Mouse (Mus musculus) 416B (cell line): ENCODE measurements around the gene 4922502D21Rik.
"Not testable (repeated sequence)": the region's sequence is repeated elsewhere in the genome, so short reads cannot be mapped to it uniquely, and the experiment has no call there.

Experiments
- DNase-seq: peaks from one replicate; pipeline ENCODE4 v3.0.0; 2011; ENCODE audit warnings: low read depth

The 4922502D21Rik gene

DNA sequence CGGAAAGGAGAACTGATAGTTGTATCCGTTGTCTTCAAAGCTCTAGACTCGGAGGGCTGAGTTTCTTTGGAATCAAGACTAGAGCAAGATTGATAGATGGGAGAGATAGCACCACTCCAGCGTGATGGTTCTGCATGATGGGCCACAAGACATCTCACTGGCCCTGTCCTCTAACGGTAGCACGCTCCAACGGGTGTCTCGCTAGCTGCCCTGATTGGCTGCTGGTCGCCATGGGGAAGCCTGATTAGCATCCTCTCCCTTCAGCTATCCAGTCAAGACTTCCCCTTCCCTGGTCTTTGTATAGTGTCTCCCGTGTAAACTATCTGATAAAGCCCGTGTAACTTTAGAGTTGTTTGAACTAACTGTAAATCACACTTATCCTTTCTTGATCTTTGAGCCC is at the start of gene 4922502D21Rik:
Gene 4922502D21Rik (minus strand): TSS at position 187 of the 400 bp plus-strand sequence.
- no peak for DNase-seq

DNA sequence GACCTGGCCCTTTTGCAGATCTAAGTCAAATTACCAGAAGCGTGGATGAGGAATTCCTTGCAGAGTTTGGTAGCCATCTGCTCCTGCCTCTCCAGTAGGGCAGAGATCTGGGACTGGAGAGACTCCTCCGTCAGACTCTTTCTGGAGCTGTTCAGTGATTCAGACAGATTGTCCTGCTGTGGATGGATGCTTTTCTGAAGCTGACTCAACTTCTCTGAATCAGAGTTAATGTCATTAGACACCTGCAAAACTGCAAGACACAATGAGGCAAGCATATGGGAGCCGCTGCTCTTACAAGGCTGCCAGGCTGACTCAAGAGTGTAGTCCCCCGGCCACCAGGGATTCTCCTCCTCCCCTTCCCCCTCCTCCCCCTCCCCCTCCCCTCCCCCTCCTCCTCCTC is 48.9 kb upstream of the 4922502D21Rik start:
- DNase-seq: no peak

DNA sequence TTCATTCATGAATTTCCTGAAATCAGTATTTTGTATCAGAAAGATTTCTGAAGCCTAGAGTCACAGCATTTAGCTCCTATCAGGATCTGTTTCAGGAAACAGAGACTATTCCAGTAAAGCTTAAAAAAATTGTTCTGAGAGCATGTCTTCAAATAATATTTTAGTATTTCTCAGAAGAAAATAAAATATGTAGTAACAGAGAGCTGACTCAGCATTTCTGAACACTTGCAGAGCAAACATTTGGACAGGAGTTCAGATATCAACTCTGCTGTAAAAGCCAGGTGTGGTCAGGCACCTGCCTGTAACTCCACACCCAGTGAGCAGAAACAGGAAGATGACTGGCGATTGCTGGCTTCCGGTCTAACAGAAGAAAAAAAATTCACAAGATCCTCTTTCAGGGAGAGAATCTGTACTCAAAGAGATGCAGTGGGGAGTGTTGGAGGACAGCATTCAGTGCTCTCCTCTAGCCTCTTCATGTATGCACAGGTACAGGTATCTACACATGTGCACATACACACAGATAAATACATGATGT is 43.4 kb upstream of the 4922502D21Rik start:
- peak; percentile 57 for DNase-seq

DNA sequence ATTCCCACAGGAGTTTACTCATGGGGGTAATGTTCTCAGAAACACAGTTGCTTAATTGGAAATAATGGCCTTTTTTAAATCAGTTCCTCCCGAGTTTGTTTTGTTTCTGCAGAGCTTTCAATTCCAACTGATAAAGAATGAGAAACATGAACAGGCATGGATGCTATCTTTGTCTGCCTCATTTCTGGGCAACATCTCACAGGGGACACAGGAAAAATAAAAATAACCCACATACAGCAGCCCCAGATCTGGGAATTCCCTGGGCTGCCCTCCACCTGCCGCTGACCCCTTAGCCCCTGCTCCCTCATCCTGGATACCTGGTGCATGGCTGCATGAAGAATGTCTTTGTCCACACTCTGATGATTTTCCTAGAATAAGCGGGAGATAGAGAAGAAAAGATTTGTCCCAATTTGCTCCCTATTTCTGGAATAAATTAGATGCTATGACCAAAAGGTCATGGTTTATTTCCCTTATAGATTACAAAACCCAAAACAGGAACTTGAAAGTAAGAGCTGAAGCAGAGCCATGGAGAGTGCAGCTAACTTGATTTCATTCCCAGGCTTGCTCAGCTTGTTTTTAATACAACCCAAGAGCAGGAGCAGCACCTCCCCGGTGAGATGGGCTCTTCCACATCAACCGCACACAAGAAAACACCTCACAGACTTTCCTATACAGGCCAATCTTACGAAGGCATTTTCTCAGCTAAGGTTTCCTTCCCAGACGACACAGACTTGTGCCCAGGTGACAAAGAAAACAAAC is 38.0 kb upstream of the 4922502D21Rik start:
- no peak for DNase-seq

DNA sequence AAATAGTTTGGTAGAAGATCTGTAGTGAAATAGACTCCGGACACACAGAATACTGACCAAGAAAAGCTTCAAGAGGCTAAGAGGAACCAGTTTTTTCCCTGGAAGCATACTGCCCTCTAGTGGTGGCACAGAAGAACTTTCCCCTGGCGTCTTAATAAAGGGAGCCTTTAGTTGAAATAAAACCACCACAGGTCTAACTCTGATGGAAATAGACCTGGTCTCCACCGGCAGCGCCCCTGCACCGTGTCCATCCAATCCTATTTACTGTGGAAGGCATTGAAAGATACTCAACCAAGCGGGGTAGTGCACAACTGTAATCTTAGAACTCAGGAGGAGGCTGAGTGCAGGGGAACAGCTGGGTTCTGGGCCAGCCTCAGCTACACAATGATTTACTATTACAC is 34.4 kb upstream of the 4922502D21Rik start:
- DNase-seq: peak; percentile 89

DNA sequence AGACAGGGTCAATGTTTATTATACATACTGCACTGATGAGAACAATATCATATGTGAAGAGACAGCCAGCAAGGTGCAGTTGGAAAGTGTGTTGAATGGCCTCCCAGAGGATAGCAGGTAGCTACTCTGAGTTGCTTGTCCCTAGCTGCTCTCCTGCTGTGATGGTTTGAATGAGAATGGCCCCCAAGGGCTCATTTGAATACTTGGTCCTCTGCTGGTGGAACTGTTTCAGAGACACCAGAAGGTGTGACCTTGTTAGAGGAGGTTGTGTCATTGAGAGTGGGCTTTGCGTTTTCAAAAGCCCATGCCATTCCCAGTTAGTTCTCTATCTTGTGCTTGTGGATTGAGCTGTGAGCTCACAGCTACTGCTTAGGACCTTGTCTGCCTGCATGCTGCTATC is 32.3 kb upstream of the 4922502D21Rik start:
- DNase-seq: no peak

DNA sequence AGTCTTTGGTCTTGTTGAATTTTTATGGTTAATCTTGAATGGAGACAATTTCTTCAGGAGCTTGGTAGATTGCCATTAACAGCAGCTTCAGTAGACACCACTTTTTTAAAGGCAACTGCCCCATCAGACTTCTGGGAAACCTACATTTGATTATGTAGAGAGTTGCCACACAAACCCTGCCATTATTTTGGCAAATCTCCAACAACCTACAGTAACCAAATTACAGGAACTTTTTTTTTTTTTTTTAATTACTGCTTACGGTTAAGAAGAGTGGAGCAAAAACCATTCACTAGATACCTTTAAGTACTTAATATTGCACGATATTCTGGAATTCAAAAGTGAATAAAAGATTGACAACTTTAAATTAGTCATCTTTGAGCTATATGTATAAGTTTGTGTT is 27.9 kb upstream of the 4922502D21Rik start:
- DNase-seq: peak; percentile 51

DNA sequence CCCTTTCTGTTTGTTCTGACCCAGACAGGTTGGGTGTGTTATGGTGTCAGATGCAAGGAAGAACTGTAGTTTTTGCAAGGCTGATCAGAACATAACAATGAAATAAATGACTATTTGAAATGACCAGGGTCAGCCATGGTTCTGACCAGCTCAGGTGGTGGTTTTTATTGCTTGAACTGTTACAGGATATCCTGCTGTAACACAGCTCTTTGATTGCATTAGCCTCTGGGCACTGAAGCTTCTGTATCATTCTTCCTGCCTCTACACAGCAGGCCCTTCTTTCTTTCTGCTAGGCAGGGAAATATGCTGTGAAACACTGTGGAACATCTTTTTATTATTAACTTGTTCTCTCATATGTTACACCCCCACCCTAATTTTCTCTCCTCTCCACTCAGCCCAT is 24.8 kb upstream of the 4922502D21Rik start:
- peak; percentile 79 for DNase-seq

DNA sequence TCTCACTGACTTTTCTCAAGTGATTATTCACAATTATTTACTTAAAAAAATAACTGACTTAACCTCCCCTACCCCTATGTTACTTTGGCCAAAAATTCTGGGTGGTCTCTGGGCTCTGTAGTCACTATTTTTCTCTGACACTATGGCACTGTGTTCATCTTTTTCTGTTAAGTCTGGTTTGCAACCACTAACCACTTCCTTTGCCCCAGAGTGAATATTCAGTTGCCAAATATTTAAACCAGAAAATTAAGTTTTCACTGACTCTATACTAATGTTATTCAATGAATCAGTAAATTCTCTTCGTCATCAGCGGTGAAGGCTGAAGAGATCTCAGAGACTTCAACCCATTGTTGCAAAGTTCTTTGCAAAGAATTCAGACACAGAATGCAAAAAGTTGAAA is 24.2 kb upstream of the 4922502D21Rik start:
- DNase-seq: peak; percentile 72

DNA sequence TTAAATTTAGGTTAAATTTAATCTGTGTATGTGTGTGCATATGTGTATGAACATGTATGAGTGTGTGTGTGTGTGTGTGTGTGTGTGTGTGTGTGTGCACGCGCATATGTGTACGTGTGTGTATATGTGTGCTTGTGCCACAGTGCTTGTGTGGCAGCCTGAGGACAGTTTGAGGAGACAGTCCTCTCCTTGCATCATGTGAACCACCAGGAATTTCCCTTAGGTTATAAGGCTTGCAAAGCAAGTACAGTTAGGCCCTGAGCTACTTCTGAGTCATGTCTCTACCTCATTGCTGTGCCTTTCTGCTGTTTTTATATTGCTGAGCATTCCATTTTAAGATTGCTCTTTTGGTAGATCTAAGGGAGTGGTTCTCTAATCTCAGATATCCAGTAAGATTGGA is 19.5 kb upstream of the 4922502D21Rik start:
- peak; percentile 57 for DNase-seq

DNA sequence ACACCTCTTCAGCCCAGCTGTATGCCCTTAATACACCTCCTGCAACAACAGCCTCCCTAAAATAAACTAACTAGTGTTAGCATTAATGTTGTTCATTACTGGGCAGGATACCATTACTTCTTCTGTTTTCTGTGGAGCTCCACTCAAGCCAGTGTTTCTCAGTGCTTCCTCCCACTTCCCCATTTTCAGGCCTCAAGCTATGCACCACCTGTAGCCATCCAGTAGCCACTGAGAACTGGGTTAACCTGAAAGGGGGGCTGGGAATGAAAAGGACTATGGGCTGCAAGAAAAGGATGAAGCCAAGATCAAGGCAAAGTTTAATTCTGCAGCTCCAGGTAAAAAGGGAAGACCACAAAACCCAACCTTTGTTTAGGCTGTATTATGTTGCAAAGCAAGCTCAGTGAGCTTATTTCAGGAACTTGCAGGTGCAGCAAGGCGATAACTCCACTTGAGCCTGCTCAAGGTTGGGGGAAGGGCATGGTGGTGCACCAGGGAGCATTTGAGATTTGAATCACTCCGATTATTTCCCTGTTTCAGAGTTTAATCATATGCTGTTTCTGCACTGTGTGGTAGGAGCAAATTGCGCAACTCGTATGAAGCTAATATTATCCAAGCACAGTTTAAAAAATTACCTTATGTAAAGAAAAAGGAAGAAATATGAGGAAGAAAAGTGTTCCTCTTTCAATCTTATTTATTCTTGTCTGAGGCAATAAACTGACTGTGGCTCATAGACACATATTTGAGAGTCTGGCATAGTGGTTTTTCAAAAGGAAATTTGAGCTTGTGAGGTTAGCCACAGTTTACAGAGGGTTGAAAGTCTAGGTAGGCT is 18.1 kb upstream of the 4922502D21Rik start:
- peak; percentile 96 for DNase-seq

DNA sequence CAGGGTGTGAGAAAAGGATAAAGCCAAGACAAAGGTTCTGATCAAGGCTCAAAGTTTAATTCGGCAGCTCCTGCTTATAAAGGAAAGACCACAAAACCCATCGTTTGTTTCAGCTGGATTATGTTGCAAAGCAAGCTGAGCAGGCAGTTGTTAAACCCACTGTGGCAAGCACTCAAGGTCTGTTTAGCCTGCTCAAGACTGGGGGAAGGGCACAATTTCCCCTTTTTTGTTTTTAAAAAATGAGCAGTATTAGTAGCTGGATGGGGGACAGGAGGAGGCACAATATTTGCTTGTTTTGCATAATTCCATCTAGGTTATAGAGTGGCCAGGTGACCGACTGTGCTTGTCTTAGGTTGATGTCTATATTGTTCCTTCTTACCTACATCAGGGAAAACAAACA is 12.8 kb upstream of the 4922502D21Rik start:
- peak; percentile 59 for DNase-seq

DNA sequence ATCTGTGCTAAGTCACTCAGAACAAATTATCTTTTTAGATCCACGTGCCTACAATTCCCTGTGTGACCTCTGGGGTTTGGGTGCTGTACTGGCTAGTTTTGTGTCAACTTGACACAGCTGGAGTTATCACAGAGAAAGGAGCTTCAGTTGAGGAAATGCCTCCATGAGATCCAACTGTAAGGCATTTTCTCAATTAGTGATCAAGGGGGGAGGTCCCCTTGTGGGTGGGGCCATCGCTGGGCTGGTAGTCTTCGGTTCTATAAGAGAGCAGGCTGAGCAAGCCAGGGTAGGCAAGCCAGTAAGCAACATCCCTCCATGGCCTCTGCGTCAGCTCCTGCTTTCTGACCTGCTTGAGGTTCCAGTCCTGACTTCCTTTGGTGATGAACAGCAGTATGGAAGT is 10.8 kb upstream of the 4922502D21Rik start, which contains the start of gene Clec12a:
Gene Clec12a (plus strand): TSS at position 301 of the 400 bp plus-strand sequence.
- not testable (repeated sequence) for DNase-seq

DNA sequence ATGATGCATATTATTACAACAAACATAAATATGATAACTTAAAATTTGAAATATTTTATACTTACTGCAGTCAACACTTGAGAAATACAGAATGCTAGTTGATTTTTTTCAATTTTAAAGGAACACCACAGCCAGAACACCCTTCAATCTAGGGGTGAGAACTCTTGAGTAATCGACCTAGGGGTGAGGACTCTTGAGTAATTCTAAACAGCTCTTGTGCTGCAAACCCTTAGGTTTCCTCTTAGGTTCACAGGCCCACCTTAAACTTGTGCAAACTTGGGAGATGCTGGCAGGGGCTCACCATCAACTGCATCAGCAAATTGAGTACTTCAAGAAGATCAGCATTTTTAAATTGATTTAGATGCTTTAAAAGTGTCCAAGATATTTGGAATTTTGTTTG is 6.2 kb upstream of the 4922502D21Rik start:
- DNase-seq: peak; percentile 65

DNA sequence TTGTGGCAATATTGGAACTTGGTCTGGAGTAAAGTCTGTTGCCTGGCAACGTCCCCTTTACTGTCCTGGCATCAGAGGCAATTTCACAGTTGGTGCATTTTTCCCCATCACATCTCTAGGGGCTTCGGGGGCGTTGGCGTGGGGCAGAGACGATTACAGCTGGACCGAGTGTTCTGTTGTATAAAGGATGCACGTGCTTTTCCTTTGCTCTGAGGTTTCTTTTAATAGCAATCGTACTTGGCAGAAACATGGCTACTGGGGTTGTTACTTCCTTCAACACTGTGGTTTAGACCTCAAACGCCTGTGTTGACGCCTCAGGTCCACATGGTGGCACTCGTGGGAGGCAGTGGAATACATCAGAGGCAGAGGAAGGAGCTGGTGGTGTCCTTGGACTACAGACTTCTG is 2.1 kb upstream of the 4922502D21Rik start:
- peak; percentile 95 for DNase-seq

DNA sequence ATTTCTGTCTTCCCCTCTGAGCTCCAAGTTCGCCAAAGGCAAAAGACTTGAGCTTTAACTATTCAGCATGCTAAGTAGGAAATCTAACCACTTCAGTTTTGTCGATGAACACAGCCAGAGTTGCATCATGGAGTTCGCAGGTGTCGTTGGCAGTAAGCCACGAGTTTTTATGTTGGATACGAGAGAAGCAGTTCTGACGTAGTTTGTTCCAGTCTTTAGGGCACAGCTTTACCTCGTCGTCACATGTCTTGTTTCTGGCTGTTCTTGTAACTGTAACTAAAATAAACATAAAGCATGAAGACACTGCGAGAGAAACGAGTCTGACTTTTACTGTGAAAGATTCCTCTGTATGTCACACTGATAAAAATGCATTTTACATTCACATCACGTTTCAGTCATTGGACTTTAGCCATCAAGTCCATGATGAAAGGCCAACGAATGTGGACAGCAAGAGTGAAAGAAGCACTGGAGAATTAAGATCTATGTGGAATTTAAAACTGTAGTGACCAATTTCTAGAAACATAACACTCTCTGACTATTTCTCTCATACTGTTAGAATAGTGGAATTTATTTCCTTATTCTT is 4.9 kb downstream of the 4922502D21Rik start:
- no peak for DNase-seq

DNA sequence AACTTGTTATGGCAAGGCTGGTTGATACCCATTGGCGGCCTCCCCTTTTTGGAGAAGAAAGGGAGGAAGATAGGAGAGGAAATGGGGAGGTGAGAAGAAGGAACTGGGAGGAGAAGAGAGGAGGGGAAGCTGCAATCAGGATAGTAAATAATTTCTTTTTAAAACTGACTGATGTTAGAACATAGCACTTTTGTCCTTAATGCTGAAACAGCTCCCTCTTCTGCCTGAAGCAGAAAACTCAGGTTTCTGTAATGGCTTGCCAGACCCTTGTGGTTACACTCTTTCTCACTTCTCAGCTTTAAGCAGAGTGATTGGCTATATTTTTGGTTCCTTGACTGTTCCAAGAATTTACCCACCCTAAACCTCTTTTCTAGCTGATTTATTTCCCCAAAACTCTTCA is 5.6 kb downstream of the 4922502D21Rik start:
- DNase-seq: peak; percentile 61

DNA sequence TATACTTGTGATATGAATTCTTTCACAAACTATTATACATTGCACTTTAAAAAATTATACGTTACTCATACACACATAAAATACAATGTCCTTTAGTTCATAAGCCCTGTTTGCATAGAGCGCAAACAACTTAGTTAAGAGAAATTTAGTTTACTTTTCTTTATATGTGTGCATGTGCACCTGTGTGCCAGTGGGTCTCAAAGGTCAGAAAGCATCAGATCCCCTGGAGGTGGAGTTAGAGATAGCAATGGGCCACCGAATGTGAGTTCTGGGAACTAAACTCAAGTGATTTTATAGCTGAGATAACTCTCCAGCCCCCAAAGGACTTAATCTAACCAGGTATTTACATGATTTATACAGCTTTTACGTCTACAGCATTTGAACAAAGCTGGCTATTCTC is 12.3 kb downstream of the 4922502D21Rik start:
- no peak for DNase-seq

DNA sequence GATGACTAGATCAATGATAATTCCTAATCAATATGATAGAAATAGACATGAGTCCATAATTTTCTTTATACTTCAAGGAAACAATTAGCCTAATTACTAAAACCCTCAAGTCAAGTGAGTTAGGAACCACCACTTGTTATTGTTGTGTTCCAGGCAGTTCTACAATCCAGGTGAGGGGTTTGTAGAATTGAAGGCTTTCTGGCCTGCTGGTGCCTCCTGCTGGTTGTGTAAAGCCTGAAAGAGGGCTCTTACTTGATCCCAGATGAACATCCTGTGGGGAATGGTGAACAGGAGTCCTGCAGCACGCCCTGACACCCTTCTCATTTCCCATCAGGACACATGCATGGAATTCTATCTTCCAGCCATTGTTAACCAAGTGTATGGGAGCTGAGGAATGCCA is 13.2 kb downstream of the 4922502D21Rik start:
- DNase-seq: peak; percentile 53

DNA sequence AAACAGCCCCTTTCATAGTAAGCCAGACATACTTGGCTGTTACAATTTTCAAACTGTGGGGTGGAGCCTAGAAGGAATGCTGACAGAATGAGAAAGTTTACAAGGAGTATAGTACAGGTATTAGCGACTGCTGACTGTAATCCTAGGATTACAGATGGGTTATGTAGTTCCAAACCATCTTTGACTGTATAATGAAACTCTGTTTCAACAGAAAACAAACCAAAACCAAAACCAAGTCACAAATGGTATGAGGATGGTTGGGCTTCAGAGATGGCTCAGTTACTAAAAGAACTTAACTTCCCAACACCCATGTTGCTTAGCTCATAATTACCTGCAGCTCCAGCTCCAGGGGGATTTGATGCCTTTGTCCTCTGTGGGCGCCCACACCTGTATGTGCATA is 15.1 kb downstream of the 4922502D21Rik start:
- peak; percentile 8 for DNase-seq

DNA sequence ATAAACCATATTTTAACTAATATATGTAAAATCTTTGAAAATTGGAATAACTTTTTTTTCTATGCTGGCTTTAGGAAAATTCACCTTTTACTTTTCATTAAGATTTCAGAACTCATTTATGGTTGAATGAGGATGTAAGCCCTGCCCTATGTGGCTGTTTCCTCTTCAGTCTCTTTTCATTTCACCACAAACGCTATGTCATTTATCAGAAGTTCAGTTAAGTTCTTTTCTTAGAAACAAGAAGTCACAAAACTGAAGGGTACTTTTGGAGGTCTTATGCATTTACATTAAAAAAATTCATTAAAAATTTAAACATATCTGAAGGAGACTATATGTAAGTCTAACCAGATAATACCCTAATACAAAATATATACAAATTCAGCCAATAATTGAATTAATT is 15.9 kb downstream of the 4922502D21Rik start:
- DNase-seq: peak; percentile 69

DNA sequence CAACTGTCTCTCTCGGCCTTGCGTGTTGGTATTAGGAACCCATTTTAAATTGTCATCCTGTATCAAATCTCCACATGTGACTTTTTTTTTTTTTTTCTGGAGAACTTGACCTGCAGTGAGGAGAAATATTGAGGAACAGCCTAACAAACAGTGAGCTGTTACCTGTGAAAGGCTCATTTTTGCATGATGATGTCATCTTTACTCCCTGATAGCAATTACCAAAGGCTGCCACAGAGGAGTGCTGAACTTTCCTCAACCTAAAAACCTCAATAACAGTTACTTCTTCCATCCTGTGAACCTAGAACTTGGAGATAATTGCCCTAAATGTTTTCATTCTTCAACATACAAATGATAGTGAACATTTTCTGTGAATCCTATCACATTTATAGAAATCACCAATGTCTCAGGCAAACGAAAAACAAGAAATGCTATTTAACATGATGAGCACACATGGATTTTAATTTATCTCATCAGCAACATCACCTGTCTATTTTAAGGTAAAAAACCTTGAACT is 16.9 kb downstream of the 4922502D21Rik start:
- no peak for DNase-seq
